Mouse (Mus musculus): ENCODE measurements around the gene Cd151.

Cd151 gene

GRCm38 (mm10) chr7:141457986-141458660 is 9.1 kb upstream of the Cd151 start:
- DNase-seq (ENCODE audit: low read depth, low spot score), result no peak

DNA sequence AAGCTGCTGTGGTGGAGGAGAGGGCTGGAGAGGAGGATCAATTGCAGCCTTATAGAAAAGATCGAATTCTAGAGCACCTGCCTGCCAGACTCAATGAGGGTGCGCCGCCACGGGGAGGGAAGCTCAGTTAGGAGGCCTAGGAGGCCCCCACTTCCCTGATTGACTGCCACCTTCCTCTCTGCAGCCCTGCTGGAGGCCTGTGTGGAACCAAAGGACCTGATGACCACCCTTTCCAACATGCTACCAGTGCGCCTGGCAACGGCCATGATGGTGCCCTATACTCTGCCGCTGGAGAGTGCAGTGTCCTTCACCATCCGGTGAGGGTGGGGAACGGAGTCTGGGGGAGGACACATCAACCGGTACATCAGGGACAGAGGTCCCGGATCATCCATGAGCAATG is 8.5 kb upstream of the Cd151 start:
- no peak for DNase-seq (ENCODE audit: low read depth, low spot score)

DNA sequence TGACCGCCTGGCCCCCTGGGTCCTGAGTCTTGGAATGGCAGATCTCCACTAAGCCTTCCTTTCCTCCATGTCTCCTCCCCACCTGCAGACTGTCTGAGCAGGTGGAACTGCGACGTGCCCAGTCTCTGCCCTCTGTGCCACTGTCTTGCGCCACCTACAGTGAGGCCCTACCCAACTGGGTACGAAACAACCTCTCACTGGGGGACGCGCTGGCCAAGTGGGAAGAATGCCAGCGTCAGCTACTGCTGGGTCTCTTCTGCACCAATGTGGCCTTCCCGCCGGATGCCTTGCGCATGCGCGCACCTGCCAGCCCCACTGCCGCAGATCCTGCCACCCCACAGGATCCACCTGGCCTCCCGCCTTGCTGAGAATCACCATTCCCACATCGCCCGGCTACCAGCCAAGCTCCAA is 7.9 kb upstream of the Cd151 start:
- no peak for DNase-seq (ENCODE audit: low read depth, low spot score)

DNA sequence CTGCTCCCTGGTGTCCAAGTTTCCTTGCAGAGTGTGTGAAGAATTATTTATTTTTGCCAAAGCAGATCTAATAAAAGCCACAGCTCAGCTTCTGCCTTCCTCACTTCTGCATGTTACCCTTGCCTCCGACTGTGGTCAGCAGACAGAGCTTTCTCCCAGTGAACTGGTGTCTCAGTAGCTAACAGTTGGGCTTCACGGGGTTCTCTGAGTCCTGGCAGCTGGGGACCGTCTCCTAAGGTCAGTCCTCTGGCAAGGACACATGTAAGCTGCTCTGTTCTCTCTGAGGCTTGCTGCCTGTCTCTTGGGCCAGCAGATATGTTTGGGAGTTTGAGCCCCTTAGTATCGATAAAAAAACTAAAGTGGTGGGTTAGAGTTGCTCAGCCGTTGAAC is 7.2 kb upstream of the Cd151 start:
- DNase-seq (ENCODE audit: low read depth, low spot score), result no peak

DNA sequence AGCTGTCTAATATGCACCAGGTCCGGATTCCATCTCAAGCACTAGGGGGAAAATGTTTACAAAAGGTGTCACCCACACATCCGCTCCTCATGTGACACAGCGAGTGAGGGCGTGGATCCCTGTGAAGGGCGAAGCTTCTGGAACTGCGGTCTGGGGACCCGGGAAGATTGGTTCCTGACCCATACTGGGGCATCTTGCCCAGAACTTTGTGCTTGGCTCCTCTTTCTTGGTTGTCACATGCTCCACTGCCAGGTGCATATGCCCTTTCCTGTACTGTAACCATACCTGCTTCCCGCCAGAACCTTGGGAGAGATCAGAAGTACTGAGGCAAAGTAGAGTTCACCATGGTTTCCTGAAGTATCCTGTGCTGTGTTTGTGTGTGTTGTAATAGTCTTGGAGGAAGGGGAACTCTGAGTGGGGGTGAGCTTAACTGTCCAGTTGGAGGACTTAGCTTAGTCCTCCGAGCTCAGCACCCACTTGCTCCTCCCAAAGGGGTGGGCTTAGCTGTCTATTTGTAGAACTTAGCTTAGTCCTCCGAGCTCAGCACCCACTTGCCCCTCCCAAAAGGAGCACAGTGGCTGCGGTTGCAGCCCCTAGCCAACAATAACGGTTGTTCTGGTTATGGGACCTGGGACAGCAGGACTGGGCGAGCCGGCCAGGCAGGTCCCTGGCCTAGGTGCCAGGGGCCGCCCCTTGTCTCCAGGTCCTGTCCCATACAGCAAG is 6.6 kb upstream of the Cd151 start, which contains the start of gene Cracr2b:
Gene Cracr2b, plus strand, starts transcription at position 704 of the 723 bp plus-strand sequence.
- DNase-seq (ENCODE audit: low read depth, low spot score), result no peak

DNA sequence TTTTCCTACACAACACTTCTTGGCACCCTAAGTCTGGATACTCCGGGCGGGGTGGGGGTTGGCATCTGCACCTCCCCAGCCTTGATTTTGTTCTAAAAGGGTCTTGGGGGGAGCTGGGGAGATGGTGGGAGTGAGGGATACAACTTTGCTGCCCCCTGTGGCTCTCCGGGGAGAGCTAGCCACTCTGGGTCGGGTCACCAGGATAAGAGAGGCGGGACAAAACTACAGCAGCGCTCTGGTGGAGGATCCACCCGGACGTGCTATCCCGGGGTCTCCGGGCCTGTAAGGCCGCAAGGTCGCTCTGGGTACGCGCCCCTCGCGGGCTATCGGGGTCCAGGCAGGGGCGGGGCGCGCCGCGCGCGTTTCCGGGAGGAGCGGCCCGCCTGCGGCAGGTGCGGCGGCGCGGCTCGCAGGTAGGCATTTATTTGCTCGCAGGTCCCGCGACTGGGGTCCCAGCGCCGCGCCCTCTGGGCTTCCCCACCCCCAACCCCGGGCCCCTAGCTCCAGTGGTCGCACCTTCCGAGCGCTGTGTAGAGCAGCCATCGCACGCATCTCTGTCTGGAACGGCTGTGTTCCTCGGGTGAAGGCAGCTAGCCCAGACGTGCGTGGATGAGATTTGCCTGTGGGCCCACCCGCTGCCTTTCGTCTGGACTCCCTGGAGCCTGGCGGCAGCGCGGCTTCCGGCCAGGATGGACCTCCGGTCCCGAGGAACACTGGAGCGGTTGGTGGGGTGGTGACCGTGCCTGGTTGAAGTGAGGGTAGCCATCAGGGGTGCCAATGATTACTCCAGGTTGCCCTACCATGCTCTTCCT is 5.5 kb upstream of the Cd151 start:
- DNase-seq (ENCODE audit: low read depth, low spot score), result no peak

- no peak for DNase-seq (ENCODE audit: low read depth, low spot score)
Observed at GRCm38 (mm10) chr7:141462333-141462821, 4.8 kb upstream of the Cd151 start.

DNA sequence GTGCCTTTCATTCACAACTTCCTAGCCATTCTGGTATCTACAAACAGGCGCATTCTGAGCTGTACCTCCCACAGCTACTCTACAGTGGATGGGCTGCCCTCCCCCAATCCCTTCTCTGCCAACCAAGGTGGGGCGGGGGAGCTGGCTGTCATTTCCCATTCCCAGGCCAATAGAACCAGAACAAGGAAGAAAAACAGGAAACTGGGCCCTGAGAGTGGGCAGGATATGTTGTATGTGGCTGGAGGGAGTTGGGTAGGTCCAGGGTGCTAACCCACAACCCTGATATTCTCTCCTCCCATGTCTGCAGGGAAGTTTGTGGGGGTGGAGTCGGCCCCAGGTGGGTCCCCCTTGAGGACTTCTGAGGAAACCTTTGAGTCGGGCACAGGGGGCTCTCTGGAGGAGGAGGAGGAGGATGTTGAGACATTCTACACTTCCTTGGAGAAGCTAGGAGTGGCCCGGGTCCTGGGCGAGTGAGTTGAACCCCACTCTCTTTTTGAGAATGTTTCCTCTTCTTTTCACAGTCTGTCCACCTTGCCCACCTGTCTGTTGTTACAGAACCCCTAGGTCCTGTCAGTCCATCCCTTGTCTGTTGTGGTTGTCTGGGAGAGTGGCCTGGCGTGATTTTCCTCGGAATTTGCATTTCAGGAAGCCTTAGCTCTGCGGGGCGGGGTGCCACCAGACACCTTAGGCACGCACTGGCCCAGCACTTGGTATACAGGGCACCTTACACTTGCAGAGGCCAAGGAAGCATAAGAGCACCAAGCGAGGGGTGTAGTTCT is 3.2 kb upstream of the Cd151 start:
- no peak for DNase-seq (ENCODE audit: low read depth, low spot score)

GRCm38 (mm10) chr7:141464603-141465201 is 2.5 kb upstream of the Cd151 start:
- no peak for DNase-seq (ENCODE audit: low read depth, low spot score)

GRCm38 (mm10) chr7:141465388-141466044 is 1.7 kb upstream of the Cd151 start:
- DNase-seq (ENCODE audit: low read depth, low spot score), result no peak

GRCm38 (mm10) chr7:141466045-141466394 is 1.2 kb upstream of the Cd151 start:
- DNase-seq (ENCODE audit: low read depth, low spot score), result no peak

DNA sequence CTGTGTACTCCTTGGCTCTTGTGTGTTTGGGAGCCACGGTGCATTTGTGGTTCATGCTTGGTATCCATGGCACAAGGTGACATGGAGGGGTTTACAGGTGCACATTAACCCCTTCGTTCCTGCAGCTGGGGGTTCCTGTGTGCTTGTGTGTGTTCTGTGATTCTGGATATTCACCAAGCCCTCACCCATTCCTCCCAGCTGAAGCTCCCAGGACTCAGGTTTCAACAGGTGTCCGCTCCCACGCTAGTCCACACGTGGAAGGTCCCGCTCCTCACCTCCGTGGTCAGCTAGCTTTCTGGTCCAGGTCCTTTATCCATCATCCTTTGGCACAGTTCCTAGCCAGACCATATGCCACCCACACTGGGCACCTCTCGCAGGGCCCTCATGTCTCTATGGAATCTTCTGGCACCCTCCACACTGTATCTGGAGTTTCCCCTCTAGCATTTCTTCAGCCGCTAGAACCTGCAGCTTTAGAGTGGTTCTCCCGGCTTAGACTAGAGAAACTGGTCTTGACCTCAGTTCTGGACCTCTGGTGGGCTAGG is 514 bp upstream of the Cd151 start:
- DNase-seq (ENCODE audit: low read depth, low spot score), result no peak

DNA sequence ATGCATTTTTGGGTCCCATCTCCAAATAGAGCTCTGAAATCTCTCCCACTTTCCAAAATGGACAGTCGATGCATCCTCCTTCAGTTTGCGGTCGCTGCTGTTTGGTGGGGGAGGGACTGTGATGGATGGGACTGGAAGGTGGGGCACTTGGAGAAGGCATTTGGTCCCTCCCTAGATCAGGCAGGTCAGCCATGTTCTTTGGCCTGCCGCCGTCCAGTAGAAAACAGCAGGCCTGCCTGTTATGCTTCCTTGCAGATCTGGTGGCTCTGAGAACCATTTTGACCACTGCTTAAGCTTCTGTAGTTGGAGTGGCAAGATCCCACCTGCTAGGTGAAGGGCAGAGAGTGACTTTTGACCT is 951 bp downstream of the Cd151 start:
- DNase-seq (ENCODE audit: low read depth, low spot score), result no peak

DNA sequence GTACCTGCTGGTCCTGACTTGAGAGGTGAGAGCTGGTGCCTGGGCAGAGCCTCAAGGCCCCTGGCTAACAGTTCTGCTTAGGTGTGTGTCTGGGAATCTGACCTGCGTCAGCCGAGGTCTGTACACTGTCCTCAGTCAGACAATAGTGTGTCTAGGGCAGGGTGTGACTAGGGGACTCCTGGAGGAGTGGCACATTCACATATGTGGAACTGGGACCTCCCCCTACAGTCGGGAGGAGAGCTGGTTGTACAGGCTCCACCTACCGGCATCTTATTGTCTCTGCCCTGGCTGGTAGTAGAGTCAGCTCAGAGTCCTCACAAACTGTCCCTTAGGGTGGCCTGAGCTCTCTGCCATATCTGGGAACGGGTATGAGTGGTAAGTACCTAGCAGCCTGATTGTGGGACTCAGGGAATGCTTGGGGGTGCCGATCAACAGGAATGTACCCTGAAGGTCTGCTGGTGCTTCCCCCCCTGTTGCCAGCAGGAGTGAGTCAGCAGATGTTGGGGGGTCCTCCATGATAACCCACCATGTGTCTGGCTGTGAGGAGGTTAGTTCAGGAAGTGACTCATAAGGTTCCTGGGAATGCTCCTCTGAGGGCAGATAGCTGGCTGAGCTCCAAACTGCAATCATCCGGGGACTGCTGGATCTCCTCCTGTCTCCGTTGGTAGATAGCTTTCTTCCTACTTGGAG is 1.5 kb downstream of the Cd151 start:
- peak; percentile 65 for DNase-seq (ENCODE audit: low read depth, low spot score)

- no peak for DNase-seq (ENCODE audit: low read depth, low spot score)
Observed at GRCm38 (mm10) chr7:141469352-141469751, 2.2 kb downstream of the Cd151 start.

DNA sequence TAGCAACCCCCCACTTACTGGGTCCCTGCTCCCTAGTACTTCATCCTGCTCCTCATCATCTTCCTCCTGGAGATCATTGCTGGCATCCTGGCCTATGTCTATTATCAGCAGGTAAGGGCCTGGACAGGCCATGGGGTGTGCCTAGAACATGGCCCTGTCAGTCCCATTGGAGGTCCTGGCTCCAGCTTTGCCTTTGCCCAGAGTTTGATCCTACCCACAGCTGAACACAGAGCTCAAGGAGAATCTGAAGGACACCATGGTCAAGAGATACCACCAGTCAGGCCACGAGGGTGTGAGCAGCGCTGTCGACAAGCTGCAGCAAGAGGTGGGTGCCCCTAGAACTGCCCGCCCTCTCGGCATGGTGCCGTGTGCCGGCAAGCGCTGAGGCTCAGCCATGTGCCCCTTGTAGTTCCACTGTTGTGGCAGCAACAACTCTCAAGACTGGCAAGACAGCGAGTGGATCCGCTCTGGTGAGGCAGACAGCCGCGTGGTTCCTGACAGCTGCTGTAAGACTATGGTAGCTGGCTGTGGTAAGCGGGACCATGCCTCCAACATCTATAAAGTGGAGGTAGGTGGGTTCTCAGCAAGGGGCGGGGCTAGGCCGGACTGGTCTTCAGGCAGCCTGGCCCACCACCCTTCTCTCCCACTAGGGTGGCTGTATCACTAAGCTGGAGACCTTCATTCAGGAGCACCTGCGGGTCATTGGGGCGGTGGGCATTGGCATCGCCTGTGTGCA is 2.9 kb downstream of the Cd151 start:
- no peak for DNase-seq (ENCODE audit: low read depth, low spot score)

DNA sequence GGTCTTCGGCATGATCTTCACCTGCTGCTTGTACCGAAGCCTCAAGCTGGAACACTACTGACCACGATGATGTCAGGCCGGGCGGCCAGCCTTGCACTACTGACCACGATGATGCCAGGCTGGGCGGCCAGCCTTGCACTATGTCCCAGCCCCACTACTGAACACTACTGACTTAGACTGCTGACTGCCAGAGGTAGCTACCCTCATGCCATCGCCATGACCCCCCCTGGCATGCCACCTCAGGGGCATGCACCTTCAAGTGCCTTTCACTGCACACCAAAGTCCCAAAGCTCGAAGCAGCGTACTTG is 3.4 kb downstream of the Cd151 start:
- DNase-seq (ENCODE audit: low read depth, low spot score), result no peak

DNA sequence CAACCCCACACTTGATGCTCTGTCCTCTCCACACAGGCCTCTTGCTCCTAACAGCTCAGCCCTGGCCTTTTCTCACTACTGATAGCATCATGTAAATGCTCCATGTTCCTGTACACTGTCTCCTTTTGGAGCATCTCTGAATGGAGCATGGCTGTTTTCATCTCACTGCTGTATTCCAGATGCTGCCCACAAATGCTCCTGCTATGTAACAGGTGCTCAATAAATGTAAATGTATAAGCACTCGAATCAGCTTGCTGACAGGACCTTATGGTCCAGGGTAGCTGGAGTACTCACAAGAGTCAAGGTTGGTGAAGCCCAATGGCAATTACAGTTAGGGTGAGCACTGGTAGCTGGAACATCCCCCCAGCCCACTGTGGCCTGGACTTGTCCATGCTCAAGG is 4.0 kb downstream of the Cd151 start:
- no peak for DNase-seq (ENCODE audit: low read depth, low spot score)

- no peak for DNase-seq (ENCODE audit: low read depth, low spot score)
Observed at GRCm38 (mm10) chr7:141472226-141472625, 5.0 kb downstream of the Cd151 start.

Data from forelimb bud, embryonic 11.5 days (tissue).